Mouse (Mus musculus): ENCODE measurements around the gene Cul7.

DNA sequence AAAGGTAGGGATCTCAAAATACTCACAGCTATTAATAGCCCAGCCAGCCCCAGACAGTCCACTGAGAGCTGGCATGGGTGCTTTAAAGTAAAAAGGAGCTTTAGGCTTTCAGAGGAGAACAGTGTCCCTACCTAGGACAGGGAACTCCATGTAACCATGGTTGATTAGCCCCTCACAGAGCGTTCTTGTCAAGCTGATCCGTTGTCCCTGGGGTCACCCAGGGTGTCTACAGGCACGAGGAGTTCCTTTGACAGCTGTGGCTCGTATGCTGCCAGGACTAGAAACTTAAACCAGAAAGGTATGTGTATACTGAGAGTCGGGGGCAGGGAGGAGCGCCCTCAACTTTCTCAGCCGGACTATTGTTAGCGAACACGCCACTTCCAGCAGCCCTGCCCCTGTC is 28.8 kb downstream of the Cul7 start:
- TF ChIP-seq CTCF (IDR thresholded peaks at IDR 0.05; ENCODE audit: low read depth), result no peak
- TF ChIP-seq EP300 (IDR thresholded peaks at IDR 0.05; ENCODE audit: low read depth), result no peak

All from heart, postnatal 0 days (tissue).